Mouse (Mus musculus): ENCODE results near the gene Mmp19.

DNA sequence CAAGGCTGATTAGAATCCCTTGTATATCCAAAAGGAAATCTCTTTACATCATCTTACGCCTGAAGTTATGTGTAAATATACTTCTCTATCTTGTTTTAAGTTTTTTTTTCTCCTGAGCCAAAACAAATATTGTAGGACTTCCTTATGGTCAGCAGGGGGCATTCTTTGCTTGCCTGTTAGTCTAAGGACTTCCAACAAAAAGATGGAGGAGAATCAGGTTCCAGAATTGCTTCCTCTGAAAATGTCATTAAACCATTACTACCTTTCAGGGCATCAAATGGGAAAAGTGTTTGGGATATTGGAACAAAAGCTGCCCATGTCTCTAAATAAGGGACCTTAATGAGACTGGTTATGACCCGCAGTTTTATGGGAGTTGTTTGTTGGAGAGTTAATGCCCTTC is 54.8 kb downstream of the Mmp19 start:
- TF ChIP-seq CTCF (IDR thresholded peaks at IDR 0.05; ENCODE audit: low read depth) (peak; percentile 69), EP300 (IDR thresholded peaks at IDR 0.05; ENCODE audit: low read depth) (no peak)
